Mouse (Mus musculus) liver, postnatal 0 days (tissue): ENCODE measurements at regions not wholly inside any gene's neighbourhood (a gene's known extent, or its start where the extent isn't known, plus 50 kb on each side); places are given as distances from the start of the nearest gene placed in this dataset.

ENCODE experiments used
- CTCF ChIP-seq: sonication (generic); IDR thresholded peaks from 2 replicates; pipeline ENCODE4 v1.5.1; 2016; ENCODE audit warnings: antibody characterized with exemption, low read depth
- EP300 ChIP-seq: IDR thresholded peaks from 2 replicates; pipeline ENCODE4 v1.6.1; 2016; ENCODE audit warnings: antibody characterized with exemption, low read depth, mild to moderate bottlenecking

GRCm38 (mm10) chr13:107907966-107908365 is 136.3 kb upstream of the Smim15 start:
- TF ChIP-seq EP300 (no peak), CTCF (no peak)
